Mouse (Mus musculus) cortical plate, adult 2 months (tissue): ENCODE results near the gene Trmo. TPM values are rescaled to one million over a fixed set of nuclear protein-coding genes. Genes with fewer than 3 reads are reported as not detected.

Experiments
- H3K27ac ChIP-seq: fragments of 200-500 bp; 2 replicates; pipeline ENCODE4 v1.5.1; 2012; ENCODE audit warnings: low read length, control low read depth, inconsistent platforms; ENCODE audit not compliant: insufficient read depth
- H3K4me1 ChIP-seq: fragments of 200-500 bp; 2 replicates; pipeline ENCODE4 v1.6.1; 2011; ENCODE audit warnings: low read length; ENCODE audit not compliant: control insufficient read depth, insufficient read depth
- H3K4me3 ChIP-seq: fragments of 200-500 bp; 2 replicates; pipeline ENCODE4 v1.5.1; 2011; ENCODE audit warnings: mild to moderate bottlenecking, low read length, control low read depth; ENCODE audit not compliant: insufficient read depth
- CTCF ChIP-seq: fragments of 200-500 bp; IDR thresholded peaks from 2 replicates; pipeline ENCODE4 v1.5.1; 2011; ENCODE audit warnings: mild to moderate bottlenecking, control low read depth, low read length; ENCODE audit not compliant: insufficient read depth; ENCODE audit errors: extremely low read depth
- POLR2A ChIP-seq: fragments of 200-500 bp; IDR thresholded peaks from 2 replicates; pipeline ENCODE4 v1.6.1; 2011; ENCODE audit warnings: mild to moderate bottlenecking, low read length, control low read depth; ENCODE audit not compliant: insufficient read depth; ENCODE audit errors: extremely low read depth
- polyA plus RNA-seq: library from polyadenylated mRNA; depleted of rRNA; stranded (reverse); fragments of >200 nt; gene quantifications from 2 replicates; pipeline ENCODE4 v1.2.3, GENCODE M21; 2012

Gene Trmo
- polyA plus RNA-seq, 1 experiment: 5.9 TPM

- peak overlapping the region; percentile 17; the same call in 1 of the 2 replicates for H3K4me3 ChIP-seq
- no peak overlapping the region for H3K27ac ChIP-seq
- no peaks in the 10 kb centered on the region for H3K4me1 ChIP-seq
- TF ChIP-seq POLR2A (no peak), CTCF (peak; percentile 42)
These were observed 14.8 kb downstream of the Trmo start for GRCm38 (mm10) chr4:46374455-46374854.

GRCm38 (mm10) chr4:46371030-46371429 is 18.2 kb downstream of the Trmo start:
- no peak for TF ChIP-seq POLR2A
- TF ChIP-seq CTCF: no peak
- no peak overlapping the region for H3K27ac ChIP-seq
- no peak overlapping the region for H3K4me3 ChIP-seq
- H3K4me1 ChIP-seq: no peaks in the 10 kb centered on the region

GRCm38 (mm10) chr4:46370406-46370805 is 18.8 kb downstream of the Trmo start:
- TF ChIP-seq POLR2A (no peak), CTCF (no peak)

GRCm38 (mm10) chr4:46369070-46369469 is 20.2 kb downstream of the Trmo start:
- no peak overlapping the region for H3K4me3 ChIP-seq
- TF ChIP-seq CTCF (no peak), POLR2A (no peak)
- H3K27ac ChIP-seq: no peak overlapping the region
- H3K4me1 ChIP-seq: no peaks in the 10 kb centered on the region

More at GRCm38 (mm10) chr4:46370406-46370805, 18.8 kb downstream of the Trmo start:
- no peak overlapping the region for H3K4me3 ChIP-seq
- H3K27ac ChIP-seq: no peak overlapping the region
- no peaks in the 10 kb centered on the region for H3K4me1 ChIP-seq

- Histone ChIP-seq H3K4me3 (no peak overlapping the region), H3K27ac (no peak overlapping the region), H3K4me1 (no peaks in the 10 kb centered on the region)
- TF ChIP-seq POLR2A (no peak), CTCF (no peak)
These were observed 21.7 kb downstream of the Trmo start for GRCm38 (mm10) chr4:46367487-46367959.

GRCm38 (mm10) chr4:46364360-46364759 is 24.9 kb downstream of the Trmo start:
- Histone ChIP-seq H3K4me3 (no peak overlapping the region), H3K4me1 (no peaks in the 10 kb centered on the region), H3K27ac (no peak overlapping the region)
- no peak for TF ChIP-seq POLR2A
- no peak for TF ChIP-seq CTCF

GRCm38 (mm10) chr4:46361258-46361657 is 28.0 kb downstream of the Trmo start:
- Histone ChIP-seq H3K4me1 (no peaks in the 10 kb centered on the region), H3K4me3 (no peak overlapping the region), H3K27ac (no peak overlapping the region)
- TF ChIP-seq CTCF (no peak), POLR2A (no peak)

- TF ChIP-seq CTCF: no peak
- TF ChIP-seq POLR2A: no peak
- Histone ChIP-seq H3K4me3 (no peak overlapping the region), H3K27ac (no peak overlapping the region), H3K4me1 (no peaks in the 10 kb centered on the region)
These were observed 29.5 kb downstream of the Trmo start for GRCm38 (mm10) chr4:46359539-46360253.

- TF ChIP-seq CTCF (peak; percentile 57), POLR2A (no peak)
- no peak overlapping the region for H3K4me3 ChIP-seq
- no peak overlapping the region for H3K27ac ChIP-seq
- H3K4me1 ChIP-seq: no peaks in the 10 kb centered on the region
These were observed 32.7 kb downstream of the Trmo start for GRCm38 (mm10) chr4:46356351-46357133.
